Mouse (Mus musculus): ENCODE results near the gene Cadm3.

DNA sequence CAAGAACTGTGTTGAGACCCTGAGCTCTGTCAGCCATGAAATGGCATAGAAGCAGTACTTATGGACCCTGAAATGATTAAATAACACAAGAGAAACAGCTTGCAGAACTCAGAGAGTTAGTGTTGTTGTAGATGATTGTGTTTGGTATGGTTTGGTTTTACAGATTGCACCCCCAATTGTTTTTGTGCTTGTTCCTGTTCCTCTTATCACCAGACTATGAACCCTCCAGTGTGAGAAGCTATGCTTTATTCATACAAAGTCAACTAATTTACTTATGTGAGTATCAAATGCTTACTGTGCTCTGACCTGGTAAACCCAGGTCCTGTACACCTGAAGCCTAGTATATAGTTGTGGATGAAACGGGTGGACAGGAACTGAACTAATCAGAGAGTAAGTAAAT lies 40.9 kb downstream of the Cadm3 start:
- TF ChIP-seq POLR2A (IDR thresholded peaks at IDR 0.05; ENCODE audit: low read depth, low read length): no peak
- TF ChIP-seq CTCF (IDR thresholded peaks at IDR 0.05; ENCODE audit: extremely low read depth, insufficient read depth, insufficient read length, insufficient replicate concordance): no peak
